Mouse (Mus musculus): ENCODE results near the gene Fem1a. TPM values are rescaled to one million over a fixed set of nuclear protein-coding genes. Genes with fewer than 3 reads are reported as not detected.
A peak's percentile ranks its signal among the peaks of the same experiment; 100 is the strongest.

Gene Fem1a
- total RNA-seq, 1 experiment from 2014 or later = 13.6 TPM

DNA sequence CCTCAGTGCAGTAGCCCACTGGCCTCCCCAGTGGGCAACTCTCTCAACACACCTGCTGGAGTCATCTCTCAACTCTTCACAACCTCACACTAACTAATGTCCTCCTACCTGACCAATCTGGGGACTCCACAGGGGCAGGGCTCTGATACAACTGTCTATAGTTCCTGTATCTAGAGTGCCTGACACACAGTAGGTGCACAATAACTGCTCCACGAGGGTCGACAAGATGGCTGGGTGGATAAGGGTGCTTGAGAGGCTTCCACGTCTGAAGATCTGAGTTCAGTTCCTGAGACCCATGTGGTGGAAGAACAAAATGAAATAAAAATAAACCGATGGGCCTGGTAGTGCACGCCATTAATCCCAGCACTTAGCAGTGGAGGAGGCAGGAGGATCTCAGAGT lies 17.4 kb downstream of the Fem1a start:
- ATAC-seq (replicated peaks; ENCODE audit: insufficient number of reproducible peaks, low FRiP score, low TSS enrichment, poor library complexity, severe bottlenecking) = no peak

- ATAC-seq (replicated peaks; ENCODE audit: insufficient number of reproducible peaks, low FRiP score, low TSS enrichment, poor library complexity, severe bottlenecking) = no peak
These were observed 19.4 kb downstream of the Fem1a start for GRCm38 (mm10) chr17:56275842-56276480.

DNA sequence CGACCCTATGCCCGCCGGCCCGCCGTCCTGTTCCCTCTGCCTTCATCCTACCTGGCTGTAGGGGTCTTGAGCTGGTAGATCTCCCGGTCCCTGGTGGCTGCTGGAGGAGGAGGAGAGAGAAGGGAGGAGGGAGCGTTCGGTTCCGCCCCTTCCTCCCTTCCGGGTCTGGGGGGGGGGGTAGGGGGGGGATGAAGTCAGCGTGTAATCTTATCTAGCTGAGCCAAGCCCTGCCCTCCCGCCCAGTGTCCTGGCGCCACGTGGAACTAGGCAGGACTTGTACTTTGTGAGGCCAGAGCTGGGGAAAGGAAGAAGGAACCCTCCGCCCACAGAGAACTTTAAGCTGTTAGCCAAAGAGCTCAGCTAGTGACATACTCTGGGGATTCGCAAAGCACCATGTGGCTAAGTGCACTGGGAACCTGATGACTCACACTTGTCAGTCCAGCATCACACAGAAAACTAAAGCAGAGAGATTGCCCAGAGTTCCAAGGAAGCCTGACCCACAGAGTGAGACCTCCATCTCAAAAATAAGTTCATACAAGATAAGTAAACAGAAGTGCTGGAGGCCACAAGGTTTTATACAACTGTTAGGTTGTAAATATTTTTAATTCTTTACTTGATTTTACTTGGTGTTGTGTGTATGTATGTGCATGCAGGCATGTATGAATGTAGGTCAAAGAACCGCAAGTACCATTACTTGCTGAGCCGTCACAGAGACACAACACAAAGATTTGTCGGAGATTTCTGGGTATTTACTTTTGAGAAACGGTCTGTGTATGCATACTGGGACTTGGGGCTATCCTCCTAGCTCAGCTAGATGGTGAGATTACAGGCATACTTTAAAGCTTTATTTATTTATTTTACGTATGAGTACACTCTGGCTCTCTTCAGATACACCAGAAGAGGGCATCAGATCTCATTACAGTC lies 20.3 kb downstream of the Fem1a start, which contains the start of gene Ticam1:
Ticam1 (minus strand) TSS at position 144 of the 924 bp plus-strand sequence.
- peak; percentile 89 for ATAC-seq (replicated peaks; ENCODE audit: insufficient number of reproducible peaks, low FRiP score, low TSS enrichment, poor library complexity, severe bottlenecking)

DNA sequence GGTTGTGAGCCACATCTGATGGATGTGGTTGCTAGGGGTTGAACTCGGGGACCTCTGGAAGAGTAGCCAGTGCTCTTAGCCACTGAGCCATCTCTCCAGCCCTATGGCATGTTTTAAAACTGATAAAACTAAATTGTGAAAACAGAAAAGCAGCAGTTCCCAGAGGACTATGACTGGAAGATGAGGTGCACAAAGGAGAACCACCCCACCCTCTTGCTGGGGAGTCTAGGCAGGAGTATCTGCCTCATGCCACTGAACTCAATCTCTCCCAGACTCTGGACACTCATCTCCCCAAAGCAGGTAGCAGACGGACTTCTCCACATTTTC lies 20.9 kb downstream of the Fem1a start:
- no peak for ATAC-seq (replicated peaks; ENCODE audit: insufficient number of reproducible peaks, low FRiP score, low TSS enrichment, poor library complexity, severe bottlenecking)

DNA sequence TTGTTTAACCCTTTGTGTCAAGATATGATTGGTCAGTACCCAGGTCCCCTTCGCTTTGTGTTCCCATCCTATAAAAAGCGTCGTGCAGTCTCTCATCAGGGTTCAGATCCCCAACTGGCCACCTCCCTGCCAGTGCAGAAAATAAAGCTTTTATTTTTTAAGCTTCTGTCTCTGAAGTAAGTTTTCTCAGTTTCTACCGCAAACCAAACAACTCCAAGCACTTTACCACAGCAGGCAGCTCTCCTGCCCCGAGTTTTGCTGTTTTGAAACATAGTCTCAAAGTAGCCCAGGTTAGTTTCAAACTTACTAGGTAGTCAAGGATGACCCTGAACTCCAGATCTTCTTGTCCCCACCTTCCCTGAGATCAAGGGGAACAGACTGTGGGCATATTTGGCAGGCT lies 21.7 kb downstream of the Fem1a start:
- ATAC-seq (replicated peaks; ENCODE audit: insufficient number of reproducible peaks, low FRiP score, low TSS enrichment, poor library complexity, severe bottlenecking) = no peak

- ATAC-seq (replicated peaks; ENCODE audit: insufficient number of reproducible peaks, low FRiP score, low TSS enrichment, poor library complexity, severe bottlenecking) = no peak
These were observed 23.0 kb downstream of the Fem1a start for GRCm38 (mm10) chr17:56279481-56280155.

DNA sequence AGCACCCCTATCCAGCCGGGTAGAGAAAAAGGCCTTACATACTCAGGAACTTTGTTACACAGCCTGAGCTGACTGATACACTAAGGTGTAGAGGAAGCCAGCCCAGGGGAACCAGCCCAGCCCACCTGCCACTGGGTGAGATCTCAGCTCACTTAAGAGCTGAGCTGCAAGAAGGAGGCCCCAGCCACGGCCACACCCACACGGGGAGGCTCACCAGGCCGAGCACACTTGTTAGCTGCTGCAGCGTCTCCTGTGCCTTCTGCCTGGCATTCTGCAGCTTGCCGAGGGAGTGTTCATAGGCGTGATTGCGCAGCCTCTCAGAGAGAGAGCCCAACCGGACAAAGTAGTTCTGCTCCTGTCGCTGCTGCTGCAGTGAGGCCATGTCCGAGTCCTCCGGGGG lies 24.6 kb downstream of the Fem1a start:
- no peak for ATAC-seq (replicated peaks; ENCODE audit: insufficient number of reproducible peaks, low FRiP score, low TSS enrichment, poor library complexity, severe bottlenecking)

GRCm38 (mm10) chr17:56282802-56283201 lies 26.2 kb downstream of the Fem1a start:
- no peak for ATAC-seq (replicated peaks; ENCODE audit: insufficient number of reproducible peaks, low FRiP score, low TSS enrichment, poor library complexity, severe bottlenecking)

DNA sequence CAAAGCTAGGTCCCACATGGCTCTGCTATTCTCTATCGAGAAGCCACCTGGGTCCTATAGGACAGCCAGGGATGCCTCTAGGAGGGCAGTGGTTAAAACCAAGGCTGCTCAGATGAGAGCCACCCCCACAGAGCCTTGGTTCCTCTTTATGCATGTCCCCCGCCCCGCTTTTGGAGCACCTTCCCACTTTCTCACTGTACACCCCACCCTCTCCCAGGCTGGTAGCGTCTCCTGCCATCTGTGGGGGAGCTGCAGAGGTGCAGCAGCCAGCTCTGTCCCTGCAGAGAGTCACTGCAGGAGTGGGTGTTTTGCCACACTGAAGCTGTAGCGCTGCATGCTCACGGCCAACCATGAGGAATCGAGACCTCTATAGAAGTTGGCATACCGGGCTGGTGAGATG lies 26.7 kb downstream of the Fem1a start:
- no peak; the same call in 1 of the 2 replicates for ATAC-seq (replicated peaks; ENCODE audit: insufficient number of reproducible peaks, low FRiP score, low TSS enrichment, poor library complexity, severe bottlenecking)

DNA sequence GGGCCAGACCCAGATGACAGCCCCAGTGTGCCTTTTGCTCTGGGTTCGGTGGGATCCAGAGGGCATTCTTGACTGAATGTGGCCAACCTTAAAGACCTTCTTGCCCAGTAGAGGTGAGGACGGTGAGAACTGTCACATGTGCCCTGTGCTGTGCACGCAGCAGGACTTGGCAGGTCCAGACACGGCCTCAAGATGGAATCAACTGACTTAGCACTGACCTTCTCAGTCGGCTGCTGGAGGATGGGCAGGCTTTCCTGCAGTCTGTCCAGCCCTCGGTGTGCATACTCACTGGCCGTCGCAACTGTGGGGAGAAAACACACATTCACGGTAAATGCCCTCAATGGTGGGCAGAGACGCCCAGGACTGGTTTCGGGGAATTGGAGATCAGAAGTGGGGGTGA lies 29.4 kb downstream of the Fem1a start:
- no peak for ATAC-seq (replicated peaks; ENCODE audit: insufficient number of reproducible peaks, low FRiP score, low TSS enrichment, poor library complexity, severe bottlenecking)

- no peak for ATAC-seq (replicated peaks; ENCODE audit: insufficient number of reproducible peaks, low FRiP score, low TSS enrichment, poor library complexity, severe bottlenecking)
These were observed 31.2 kb downstream of the Fem1a start for GRCm38 (mm10) chr17:56287830-56288229.

DNA sequence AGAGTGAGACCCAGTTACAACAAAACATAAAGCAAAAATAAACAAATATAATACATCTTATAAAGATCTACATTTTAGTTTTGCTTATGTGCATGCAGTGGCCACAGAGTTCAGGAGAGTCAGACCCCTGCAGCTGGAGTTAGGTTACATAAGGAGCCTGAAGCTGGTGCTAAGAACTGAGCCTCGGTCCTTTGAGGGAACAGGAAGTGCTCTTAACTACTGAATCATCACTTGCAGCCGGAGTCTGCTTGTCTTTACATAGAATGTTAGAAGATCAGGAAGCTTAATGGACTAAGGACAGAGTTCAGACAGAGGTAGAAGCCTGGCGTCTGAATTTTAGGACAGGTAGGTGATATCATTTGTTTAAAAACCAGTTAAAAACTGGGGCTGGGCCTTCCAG lies 32.3 kb downstream of the Fem1a start:
- no peak for ATAC-seq (replicated peaks; ENCODE audit: insufficient number of reproducible peaks, low FRiP score, low TSS enrichment, poor library complexity, severe bottlenecking)

DNA sequence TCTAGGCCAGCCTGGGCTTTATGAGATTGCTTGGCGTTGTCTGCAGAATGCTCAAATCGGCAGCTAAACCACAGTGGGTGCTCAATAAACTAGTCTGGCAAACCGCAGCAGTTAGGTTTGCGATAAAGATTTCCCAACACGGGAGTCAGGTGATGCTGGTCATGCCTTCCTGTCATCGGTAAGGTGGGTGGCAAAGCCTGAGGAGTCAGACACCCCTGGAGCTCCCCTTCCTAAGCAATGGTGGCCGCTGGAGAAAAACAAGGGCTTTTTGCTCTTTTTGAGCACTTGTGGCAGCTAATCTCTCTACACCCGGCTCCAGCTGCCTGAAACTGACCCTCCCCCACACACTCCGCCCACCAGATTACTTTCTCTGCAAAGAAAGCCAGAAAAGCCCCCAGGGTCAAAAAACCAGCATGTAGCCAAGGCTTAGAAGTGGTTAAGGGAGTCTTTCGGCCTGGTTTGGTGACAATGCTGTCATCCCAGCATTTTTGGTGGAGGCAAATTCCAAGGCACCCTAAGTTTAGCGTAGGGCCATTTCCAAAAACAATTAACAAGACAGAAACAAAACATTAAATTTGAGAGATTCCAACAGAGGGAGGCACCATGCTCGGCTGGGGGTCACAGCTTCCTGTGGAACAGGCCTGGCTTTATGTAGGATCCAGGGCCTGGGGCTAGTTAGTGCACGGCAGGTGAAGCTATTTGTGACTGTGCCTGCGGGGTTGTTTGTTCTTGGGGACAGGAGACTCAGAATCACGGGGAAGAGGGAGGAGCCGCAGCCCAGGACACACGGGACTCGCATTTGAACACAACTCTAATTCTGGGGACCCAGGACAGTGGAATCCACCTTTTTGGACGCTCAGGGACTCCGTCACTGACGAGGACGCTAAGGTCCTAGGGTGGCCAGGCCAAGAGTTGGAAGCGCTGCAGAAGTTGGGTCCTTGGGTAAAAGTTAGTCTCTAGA lies 33.0 kb downstream of the Fem1a start:
- no peak for ATAC-seq (replicated peaks; ENCODE audit: insufficient number of reproducible peaks, low FRiP score, low TSS enrichment, poor library complexity, severe bottlenecking)

- peak; percentile 72 for ATAC-seq (replicated peaks; ENCODE audit: insufficient number of reproducible peaks, low FRiP score, low TSS enrichment, poor library complexity, severe bottlenecking)
These were observed 34.0 kb downstream of the Fem1a start for GRCm38 (mm10) chr17:56290388-56291170.

DNA sequence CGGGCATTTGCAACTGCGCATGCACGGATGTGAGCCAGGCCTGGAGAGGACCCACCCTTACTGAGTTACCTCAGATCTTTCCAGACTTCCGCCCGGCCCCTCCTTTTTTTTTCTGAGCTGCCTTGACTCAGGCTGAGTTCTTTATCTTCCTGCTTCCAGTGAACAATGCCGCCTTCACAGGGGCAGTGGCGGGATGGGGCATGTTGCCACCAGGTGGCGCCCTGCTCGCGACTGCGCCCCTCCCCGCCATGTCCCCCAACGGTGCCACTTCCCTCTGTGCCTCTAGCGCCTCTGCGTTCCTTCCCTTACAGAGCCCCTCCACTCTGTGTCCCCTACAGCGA lies 34.5 kb downstream of the Fem1a start:
- peak; percentile 79 for ATAC-seq (replicated peaks; ENCODE audit: insufficient number of reproducible peaks, low FRiP score, low TSS enrichment, poor library complexity, severe bottlenecking)

- no peak for ATAC-seq (replicated peaks; ENCODE audit: insufficient number of reproducible peaks, low FRiP score, low TSS enrichment, poor library complexity, severe bottlenecking)
These were observed 35.3 kb downstream of the Fem1a start for GRCm38 (mm10) chr17:56291826-56292475.

- no peak for ATAC-seq (replicated peaks; ENCODE audit: insufficient number of reproducible peaks, low FRiP score, low TSS enrichment, poor library complexity, severe bottlenecking)
These were observed 36.1 kb downstream of the Fem1a start, which contains the start of gene Plin3 for GRCm38 (mm10) chr17:56292531-56293222. TSS of gene Plin3 (minus strand) at chr17:56292873.
